Mouse (Mus musculus) T-helper 1 cell (primary cell): ENCODE measurements around the gene Pdzd4.

Experiments
- in situ Hi-C: fragments of 300-600 bp; cut with MboI, MseI; formaldehyde crosslinking; loops from one replicate; pipeline ENCODE4 v1.15.1; 2025; ENCODE audit warnings: high pct_unique_total_duplicates

The Pdzd4 gene

GRCm38 (mm10) chrX:73824185-73825151 lies at the start of gene Pdzd4:
TSS of gene Pdzd4 (minus strand) at chrX:73824969.
- in situ Hi-C loops = no loop called here

- in situ Hi-C loops = no loop called here
Observed at GRCm38 (mm10) chrX:73871956-73872355, 47.2 kb upstream of the Pdzd4 start.

GRCm38 (mm10) chrX:73871474-73871873 lies 46.7 kb upstream of the Pdzd4 start:
- in situ Hi-C loops = no loop called here

- in situ Hi-C loops = no loop called here
Observed at GRCm38 (mm10) chrX:73869334-73869733, 44.6 kb upstream of the Pdzd4 start.

- in situ Hi-C loops = no loop called here
Observed at GRCm38 (mm10) chrX:73867852-73868251, 43.1 kb upstream of the Pdzd4 start.

GRCm38 (mm10) chrX:73867256-73867655 lies 42.5 kb upstream of the Pdzd4 start:
- in situ Hi-C loops = no loop called here

- in situ Hi-C loops = no loop called here
Observed at GRCm38 (mm10) chrX:73864692-73865091, 39.9 kb upstream of the Pdzd4 start.

GRCm38 (mm10) chrX:73855087-73855408 lies 30.3 kb upstream of the Pdzd4 start:
- in situ Hi-C loops = no loop called here

- in situ Hi-C loops = no loop called here
Observed at GRCm38 (mm10) chrX:73854326-73855086, 29.7 kb upstream of the Pdzd4 start.

GRCm38 (mm10) chrX:73836691-73837090 lies 11.9 kb upstream of the Pdzd4 start:
- in situ Hi-C loops = no loop called here

- in situ Hi-C loops = no loop called here
Observed at GRCm38 (mm10) chrX:73835731-73836130, 11.0 kb upstream of the Pdzd4 start.

- in situ Hi-C loops = no loop called here
Observed at GRCm38 (mm10) chrX:73823747-73824146, 1.0 kb downstream of the Pdzd4 start.

GRCm38 (mm10) chrX:73816596-73817314 lies 8.0 kb downstream of the Pdzd4 start:
- in situ Hi-C loops = no loop called here

GRCm38 (mm10) chrX:73815072-73815471 lies 9.7 kb downstream of the Pdzd4 start:
- in situ Hi-C loops = no loop called here

- in situ Hi-C loops = no loop called here
Observed at GRCm38 (mm10) chrX:73805814-73806213, 19.0 kb downstream of the Pdzd4 start.

GRCm38 (mm10) chrX:73798502-73798901 lies 26.3 kb downstream of the Pdzd4 start:
- in situ Hi-C loops = no loop called here

GRCm38 (mm10) chrX:73797511-73797910 lies 27.3 kb downstream of the Pdzd4 start:
- in situ Hi-C loops = no loop called here

GRCm38 (mm10) chrX:73793505-73793904 lies 31.3 kb downstream of the Pdzd4 start:
- in situ Hi-C loops = loop anchor here (5.0 kb wide), 1 partner anchor 104 kb away; the partner anchor contains the start of gene L1cam

- in situ Hi-C loops = loop anchor here (5.0 kb wide), 1 partner anchor 104 kb away; the partner anchor contains the start of gene L1cam
Observed at GRCm38 (mm10) chrX:73793039-73793438, 31.7 kb downstream of the Pdzd4 start.

GRCm38 (mm10) chrX:73788501-73788900 lies 36.3 kb downstream of the Pdzd4 start:
- in situ Hi-C loops = no loop called here

- in situ Hi-C loops = no loop called here
Observed at GRCm38 (mm10) chrX:73787225-73787558, 37.6 kb downstream of the Pdzd4 start.
